Mouse (Mus musculus) frontal cortex, postnatal 14 days (tissue): ENCODE data around the gene Eef2kmt.
"Not testable (repeated sequence)": the region's sequence is repeated elsewhere in the genome, so short reads cannot be mapped to it uniquely, and the experiment has no call there.

Experiments
- DNase-seq, 2 experiments: peaks; one replicate each; pipeline ENCODE4 v3.0.0; 2022; ENCODE audit warnings: low spot score in 2 of 2

Gene Eef2kmt

GRCm38 (mm10) chr16:5255779-5256496, at the start of gene Eef2kmt:
Gene Eef2kmt, minus strand, starts transcription at chr16:5255983.
- DNase-seq, result peak; percentile 94

- DNase-seq, result no peak
Measured at GRCm38 (mm10) chr16:5295238-5295637, 39.5 kb upstream of the Eef2kmt start.

- no peak for DNase-seq
Measured at GRCm38 (mm10) chr16:5285376-5285775, 29.6 kb upstream of the Eef2kmt start.

- DNase-seq, result no peak
Measured at GRCm38 (mm10) chr16:5282686-5283085, 26.9 kb upstream of the Eef2kmt start.

- no peak for DNase-seq
Measured at GRCm38 (mm10) chr16:5279571-5280222, 23.9 kb upstream of the Eef2kmt start.

- DNase-seq, result no peak
Measured at GRCm38 (mm10) chr16:5272371-5272770, 16.6 kb upstream of the Eef2kmt start.

GRCm38 (mm10) chr16:5271411-5272035, 15.7 kb upstream of the Eef2kmt start:
- no peak for DNase-seq

- no peak for DNase-seq
Measured at GRCm38 (mm10) chr16:5263926-5264325, 8.1 kb upstream of the Eef2kmt start.

- no peak for DNase-seq
Measured at GRCm38 (mm10) chr16:5263156-5263555, 7.4 kb upstream of the Eef2kmt start.

GRCm38 (mm10) chr16:5255081-5255740, 572 bp downstream of the Eef2kmt start:
- DNase-seq, result no peak

GRCm38 (mm10) chr16:5254346-5255025, 1.3 kb downstream of the Eef2kmt start:
- DNase-seq, result peak; percentile 48 to 58

- DNase-seq, result no peak
Measured at GRCm38 (mm10) chr16:5252260-5252659, 3.5 kb downstream of the Eef2kmt start.

GRCm38 (mm10) chr16:5250891-5251290, 4.9 kb downstream of the Eef2kmt start:
- DNase-seq, result no peak

- DNase-seq, result peak in 1 of 2 experiments; percentile 45
Measured at GRCm38 (mm10) chr16:5244411-5244810, 11.4 kb downstream of the Eef2kmt start.

- DNase-seq, result no peak
Measured at GRCm38 (mm10) chr16:5242882-5243281, 12.9 kb downstream of the Eef2kmt start.

GRCm38 (mm10) chr16:5242355-5242754, 13.4 kb downstream of the Eef2kmt start:
- DNase-seq, result no peak

- peak; percentile 85 to 89 for DNase-seq
Measured at GRCm38 (mm10) chr16:5233418-5234313, 22.1 kb downstream of the Eef2kmt start, which contains the start of gene Alg1. Gene Alg1, plus strand, starts transcription at chr16:5233621.

GRCm38 (mm10) chr16:5232982-5233381, 22.8 kb downstream of the Eef2kmt start:
- no peak for DNase-seq

- DNase-seq, result not testable (repeated sequence)
Measured at GRCm38 (mm10) chr16:5228103-5228502, 27.7 kb downstream of the Eef2kmt start.

GRCm38 (mm10) chr16:5227501-5227900, 28.3 kb downstream of the Eef2kmt start:
- not testable (repeated sequence) for DNase-seq
